Mouse (Mus musculus) neural tube, embryonic 12.5 days (tissue): ENCODE data around the gene Nacc1. TPM values are rescaled to one million over a fixed set of nuclear protein-coding genes. Genes with fewer than 3 reads are reported as not detected.
A peak's percentile ranks its signal among the peaks of the same experiment; 100 is the strongest.

ENCODE experiments used
- ATAC-seq: fragments of 200-750 bp; cut with Nextera tagmentation; 2 replicates; pipeline ENCODE4 v1.8.0; 2017; ENCODE audit warnings: low read depth, mild to moderate bottlenecking, moderate TSS enrichment, moderate library complexity; ENCODE audit not compliant: low FRiP score
- H3K27ac ChIP-seq: fragments of 300-500 bp; sonication (generic); 2 replicates; pipeline ENCODE4 v1.5.1; 2016
- H3K27me3 ChIP-seq: fragments of 300-500 bp; sonication (generic); replicated peaks from 2 replicates; pipeline ENCODE4 v1.6.1; 2016; ENCODE audit warnings: mild to moderate bottlenecking
- H3K36me3 ChIP-seq: fragments of 300-500 bp; sonication (generic); 2 replicates; pipeline ENCODE4 v1.6.1; 2016; ENCODE audit warnings: mild to moderate bottlenecking
- H3K4me1 ChIP-seq: fragments of 300-500 bp; sonication (generic); 2 replicates; pipeline ENCODE4 v1.6.1; 2016
- H3K4me2 ChIP-seq: fragments of 300-500 bp; sonication (generic); replicated peaks from 2 replicates; pipeline ENCODE4 v1.6.1; 2016; ENCODE audit warnings: mild to moderate bottlenecking
- H3K4me3 ChIP-seq: fragments of 300-500 bp; sonication (generic); 2 replicates; pipeline ENCODE4 v1.5.1; 2016
- H3K9ac ChIP-seq: fragments of 300-500 bp; sonication (generic); 2 replicates; pipeline ENCODE4 v1.6.1; 2016; ENCODE audit warnings: mild to moderate bottlenecking
- H3K9me3 ChIP-seq: fragments of 300-500 bp; sonication (generic); 2 replicates; pipeline ENCODE4 v1.6.1; 2016; ENCODE audit warnings: mild to moderate bottlenecking
- WGBS: fragments of 180-500 bp; shearing (Covaris S2); methylation state at CpG from one replicate; pipeline ENCODE4 v1.1.7; 2016; 5-methylcytosine and 5-hydroxymethylcytosine counted together
- polyA plus RNA-seq: library from polyadenylated mRNA; unstranded; fragments of >200 nt; fragmentation: Nextera tagmentation; extraction: Ambion mirVana; gene quantifications from 2 replicates; pipeline ENCODE4 v1.2.1, GENCODE M21; 2016

Gene Nacc1
- polyA plus RNA-seq, 1 experiment from 2014 or later, result 19.2 TPM

DNA sequence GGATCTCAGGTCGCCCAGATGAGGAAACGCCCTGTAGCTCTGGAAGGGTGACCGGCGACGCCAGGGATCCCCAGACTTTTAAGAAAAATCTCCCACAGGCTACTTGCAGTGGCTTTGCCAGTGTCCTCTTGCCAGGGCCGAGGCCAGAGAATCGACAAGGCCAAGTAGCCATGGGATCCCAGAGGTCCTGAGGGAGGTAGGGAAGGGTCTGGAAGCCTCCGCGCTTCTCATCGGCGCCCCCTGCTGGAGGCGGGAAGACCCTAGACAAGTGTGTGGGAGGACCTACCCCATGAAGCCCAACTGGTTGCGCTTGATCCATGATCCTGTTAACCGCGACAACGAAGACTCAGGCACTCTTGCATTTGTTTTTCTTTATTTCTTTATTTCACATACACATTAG, 16.7 kb upstream of the Nacc1 start:
- no peaks in the 10 kb centered on the region for H3K9me3 ChIP-seq
- H3K27me3 ChIP-seq, result peaks cover 75% of the 10 kb centered on the region
- no peak overlapping the region for H3K27ac ChIP-seq
- H3K9ac ChIP-seq, result no peak overlapping the region
- H3K4me1 ChIP-seq, result peaks cover 48% of the 10 kb centered on the region
- peaks cover 3% of the 10 kb centered on the region for H3K36me3 ChIP-seq
- H3K4me2 ChIP-seq, result peak overlapping the region; percentile 56
- peak overlapping the region; percentile 9; the same call in 1 of the 2 replicates for H3K4me3 ChIP-seq
- ATAC-seq, result peak; percentile 31; the same call in 1 of the 2 replicates
- under 1% methylated on average over 16 of the region's 16 CpGs for WGBS

DNA sequence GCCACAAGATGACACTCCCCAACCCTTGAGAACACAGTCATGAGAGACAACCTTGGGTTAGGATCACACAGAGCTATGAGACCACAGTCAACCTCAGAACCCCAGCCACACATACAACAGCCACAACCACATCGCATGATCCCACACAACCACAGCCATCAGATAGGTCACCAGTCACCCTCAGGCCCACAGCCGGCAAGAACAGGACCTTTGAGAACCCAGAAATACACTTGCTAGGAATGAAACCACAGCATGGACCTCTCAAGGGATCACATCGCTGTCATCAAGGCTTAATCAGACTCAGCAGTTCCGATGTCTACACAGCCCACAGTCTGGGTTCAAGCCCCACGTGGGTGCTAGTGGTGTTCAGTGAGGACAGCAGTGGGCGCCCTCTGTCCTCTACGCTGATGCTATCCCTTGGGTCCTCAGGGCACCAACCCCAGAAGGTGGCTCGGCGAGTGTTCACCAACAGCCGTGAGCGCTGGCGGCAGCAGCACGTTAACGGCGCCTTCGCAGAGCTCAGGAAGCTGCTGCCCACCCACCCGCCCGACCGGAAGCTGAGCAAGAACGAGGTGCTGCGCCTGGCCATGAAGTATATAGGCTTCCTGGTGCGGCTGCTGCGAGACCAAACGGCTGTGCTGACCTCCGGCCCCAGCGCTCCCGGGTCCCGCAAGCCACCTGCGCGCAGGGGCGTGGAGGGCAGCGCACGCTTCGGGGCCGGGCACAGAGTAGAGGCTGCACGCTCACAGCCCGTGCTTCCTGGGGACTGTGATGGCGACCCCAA, 16.0 kb upstream of the Nacc1 start:
- peaks cover 70% of the 10 kb centered on the region for H3K27me3 ChIP-seq
- no peak overlapping the region for H3K9ac ChIP-seq
- H3K9me3 ChIP-seq, result no peaks in the 10 kb centered on the region
- no peak overlapping the region for H3K27ac ChIP-seq
- no peak for ATAC-seq
- peak overlapping the region; percentile 9; the same call in 1 of the 2 replicates for H3K4me3 ChIP-seq
- H3K36me3 ChIP-seq, result peaks cover 10% of the 10 kb centered on the region
- 9% methylated on average over 38 of the region's 38 CpGs for WGBS
- peaks cover 41% of the 10 kb centered on the region for H3K4me1 ChIP-seq
- H3K4me2 ChIP-seq, result peak overlapping the region; percentile 56

DNA sequence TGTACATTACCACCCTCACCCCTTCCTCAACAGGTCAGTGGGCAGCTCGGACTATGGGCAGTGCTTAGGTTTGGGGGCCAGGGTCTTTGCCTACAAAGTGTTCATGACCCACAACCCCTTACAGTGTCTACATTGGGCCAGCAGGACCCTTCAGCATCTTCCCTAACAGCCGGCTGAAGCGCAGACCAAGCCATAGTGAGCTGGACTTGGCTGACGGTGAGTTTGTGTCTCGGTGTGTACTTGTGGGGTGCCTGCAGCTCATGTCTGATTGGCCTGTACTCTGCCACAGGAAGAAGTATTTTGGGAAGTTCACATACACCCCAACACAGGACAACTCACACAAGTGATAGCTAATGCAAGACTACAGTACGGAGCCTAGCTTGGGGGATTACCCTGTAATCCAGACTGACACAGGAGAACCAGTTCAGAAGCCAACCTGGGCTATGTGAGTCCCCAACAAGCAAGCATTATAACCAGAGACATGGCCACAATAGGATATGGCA, 15.4 kb upstream of the Nacc1 start:
- Histone ChIP-seq H3K9ac (no peak overlapping the region), H3K27ac (no peak overlapping the region), H3K36me3 (peaks cover 16% of the 10 kb centered on the region), H3K9me3 (no peaks in the 10 kb centered on the region), H3K4me3 (0 out of 2 replicates have a peak overlapping the region, but pooled peaks have one; percentile 9), H3K27me3 (peaks cover 66% of the 10 kb centered on the region), H3K4me1 (peaks cover 37% of the 10 kb centered on the region), H3K4me2 (peak overlapping the region; percentile 22)
- no peak for ATAC-seq
- 82% methylated on average over 6 of the region's 6 CpGs for WGBS

DNA sequence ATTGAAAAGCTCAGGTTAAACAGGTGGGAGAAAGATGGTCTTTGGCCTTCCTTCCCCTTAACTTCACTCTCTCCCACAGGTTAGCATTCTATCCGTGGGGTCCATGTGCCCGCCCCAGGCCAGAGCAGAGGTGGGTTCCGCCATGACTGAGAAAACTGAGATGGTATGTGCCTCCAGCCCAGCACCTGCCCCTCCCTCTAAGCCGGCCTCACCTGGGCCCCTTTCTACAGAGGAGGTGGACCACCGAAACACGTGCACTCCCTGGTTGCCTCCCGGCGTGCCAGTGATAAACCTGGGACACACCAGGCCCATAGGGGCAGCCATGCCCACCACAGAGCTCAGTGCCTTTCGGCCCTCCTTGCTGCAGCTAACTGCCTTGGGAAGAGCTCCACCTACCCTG, 14.9 kb upstream of the Nacc1 start:
- 84% methylated on average over 9 of the region's 9 CpGs for WGBS
- no peak overlapping the region for H3K27ac ChIP-seq
- ATAC-seq, result no peak
- H3K27me3 ChIP-seq, result peaks cover 61% of the 10 kb centered on the region
- no peaks in the 10 kb centered on the region for H3K9me3 ChIP-seq
- H3K36me3 ChIP-seq, result peaks cover 21% of the 10 kb centered on the region
- peaks cover 32% of the 10 kb centered on the region for H3K4me1 ChIP-seq
- H3K4me3 ChIP-seq, result 0 out of 2 replicates have a peak overlapping the region, but pooled peaks have one; percentile 9
- no peak overlapping the region for H3K9ac ChIP-seq
- H3K4me2 ChIP-seq, result peak overlapping the region; percentile 22

DNA sequence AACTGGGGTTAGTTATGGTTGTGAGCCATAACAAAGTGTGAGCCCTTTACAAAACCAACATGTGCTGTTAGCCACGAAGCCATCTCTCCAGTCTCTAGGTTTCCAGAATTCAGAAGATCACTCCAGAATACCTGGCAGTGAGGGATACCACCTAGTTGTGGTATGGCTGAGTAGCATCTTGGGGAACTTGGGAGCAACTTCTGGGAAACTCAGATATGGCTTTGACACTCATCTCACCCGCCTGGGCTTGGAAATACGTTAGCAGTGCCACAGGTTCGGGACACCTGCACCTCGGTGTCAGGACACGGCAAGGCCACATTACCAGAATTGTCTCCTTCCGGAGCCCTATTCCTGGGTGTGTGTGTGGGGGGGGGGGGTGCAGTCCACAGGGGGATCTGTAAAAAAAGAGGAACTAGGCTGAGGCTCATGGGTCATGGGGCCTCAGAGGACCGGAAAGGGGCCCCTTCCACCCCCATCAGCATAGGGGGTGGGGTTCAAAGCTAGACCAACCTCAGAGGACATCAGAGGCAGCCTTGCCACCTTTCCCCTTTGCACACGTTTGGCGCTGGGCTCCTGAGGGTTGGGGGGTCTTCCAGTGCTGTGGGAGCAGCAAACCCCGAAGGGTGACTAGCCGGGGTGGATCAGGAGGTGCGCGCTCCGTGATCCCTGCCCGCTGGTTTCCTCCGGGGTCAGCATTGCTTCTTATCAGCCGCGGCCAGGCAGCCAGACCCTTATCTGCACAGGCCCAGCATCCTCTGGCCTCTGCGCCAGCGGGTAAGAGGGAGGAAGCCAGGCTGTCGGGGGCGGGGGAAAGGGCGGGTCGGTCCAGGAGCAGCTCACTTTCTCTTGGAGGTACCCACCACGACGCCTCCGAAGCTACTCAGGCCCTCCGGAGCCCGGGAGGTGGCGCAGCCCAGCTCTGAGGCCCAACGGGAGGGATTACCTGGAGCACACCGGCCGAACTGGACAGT, 13.6 kb upstream of the Nacc1 start, which contains the start of gene Lyl1:
Gene Lyl1, plus strand, starts transcription at position 517 of the 971 bp plus-strand sequence.
- Histone ChIP-seq H3K36me3 (peaks cover 34% of the 10 kb centered on the region), H3K27ac (no peak within 1 kb of the TSS), H3K27me3 (peaks cover 50% of the 10 kb centered on the region), H3K4me1 (peaks cover 20% of the 10 kb centered on the region), H3K9me3 (no peaks in the 10 kb centered on the region), H3K4me3 (no peak within 1 kb of the TSS), H3K9ac (0 out of 2 replicates have a peak within 1 kb of the TSS, but pooled peaks have one; percentile 5), H3K4me2 (peak within 1 kb of the TSS; percentile 22)
- 11% methylated on average over 34 of the region's 34 CpGs for WGBS
- ATAC-seq, result no peak

DNA sequence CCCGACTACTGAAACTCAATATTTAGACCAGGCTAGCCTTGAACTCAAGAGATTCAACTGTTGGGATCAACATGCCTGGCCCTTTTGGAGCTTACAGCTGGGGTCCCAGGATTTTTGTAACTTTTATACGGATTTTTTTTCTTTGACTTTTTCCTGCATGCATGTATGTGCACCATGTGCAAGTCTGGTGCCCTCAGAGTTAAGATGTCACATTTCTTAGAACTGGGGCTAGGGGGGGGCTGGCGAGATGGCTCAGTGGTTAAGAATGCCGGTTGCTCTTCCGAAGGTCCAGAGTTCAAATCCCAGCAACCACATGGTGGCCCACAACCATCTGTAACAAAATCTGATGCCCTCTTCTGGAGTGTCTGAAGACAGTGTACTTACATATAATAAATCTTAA, 12.9 kb upstream of the Nacc1 start:
- Histone ChIP-seq H3K4me2 (no peak overlapping the region), H3K27ac (no peak overlapping the region), H3K4me3 (no peak overlapping the region), H3K27me3 (peaks cover 47% of the 10 kb centered on the region), H3K36me3 (peaks cover 40% of the 10 kb centered on the region), H3K4me1 (peaks cover 18% of the 10 kb centered on the region), H3K9ac (no peak overlapping the region), H3K9me3 (no peaks in the 10 kb centered on the region)
- WGBS, result 83% methylated on average over 5 of the region's 5 CpGs
- ATAC-seq, result no peak

DNA sequence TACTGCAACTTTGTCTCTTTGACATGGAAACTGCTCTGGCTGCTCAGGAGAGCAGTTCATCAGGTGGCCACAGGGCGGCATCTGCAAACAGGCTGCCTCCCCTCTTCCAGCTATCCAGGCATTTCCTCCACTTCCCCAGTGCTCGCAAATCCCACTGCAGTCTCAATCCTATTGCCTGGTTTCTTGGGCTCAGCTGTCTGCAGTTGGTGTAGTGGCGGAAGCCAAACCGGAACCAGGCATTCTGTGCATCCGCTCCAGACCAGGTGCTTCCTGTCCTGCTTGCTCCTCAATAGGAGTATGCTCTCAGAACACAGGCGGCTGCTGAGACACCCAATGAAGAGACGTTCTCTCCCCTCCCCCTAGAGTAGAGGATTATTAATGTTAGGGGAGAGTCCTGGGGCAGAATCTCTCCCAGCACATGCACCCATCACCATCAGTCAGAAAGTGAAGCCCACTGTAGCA, 12.2 kb upstream of the Nacc1 start:
- Histone ChIP-seq H3K36me3 (peaks cover 45% of the 10 kb centered on the region), H3K9ac (no peak overlapping the region), H3K4me1 (peaks cover 11% of the 10 kb centered on the region), H3K27ac (no peak overlapping the region), H3K4me3 (no peak overlapping the region), H3K9me3 (no peaks in the 10 kb centered on the region), H3K4me2 (0 out of 2 replicates have a peak overlapping the region, but pooled peaks have one; percentile 20), H3K27me3 (peaks cover 41% of the 10 kb centered on the region)
- no peak for ATAC-seq
- WGBS, result 64% methylated on average over 7 of the region's 7 CpGs

DNA sequence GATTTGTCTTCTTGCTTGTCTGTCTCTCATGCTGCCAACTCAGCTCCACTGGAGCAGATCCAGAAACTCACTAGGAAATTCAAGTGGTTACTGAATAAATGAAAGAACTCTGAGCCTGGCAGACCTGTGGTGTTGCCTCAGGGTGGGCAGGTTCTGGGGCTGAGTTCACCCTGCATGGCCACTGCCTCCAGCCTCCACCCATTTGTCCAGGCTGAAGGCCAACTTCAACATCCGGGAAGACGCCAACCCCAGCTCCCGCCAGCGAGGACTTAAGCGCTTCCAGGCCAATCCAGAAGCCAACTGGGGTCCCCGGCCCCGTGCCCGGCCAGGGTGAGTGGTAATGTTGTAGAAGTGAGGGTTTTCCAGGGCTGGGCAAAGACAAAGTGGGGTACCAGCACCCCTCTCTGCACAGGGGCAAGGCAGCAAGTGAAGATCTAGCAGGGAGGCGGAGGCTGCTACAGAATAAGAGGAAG, 11.3 kb upstream of the Nacc1 start:
- Histone ChIP-seq H3K27me3 (peaks cover 32% of the 10 kb centered on the region), H3K36me3 (peaks cover 49% of the 10 kb centered on the region), H3K9ac (no peak overlapping the region), H3K4me1 (peaks cover 4% of the 10 kb centered on the region), H3K27ac (no peak overlapping the region), H3K4me3 (no peak overlapping the region), H3K9me3 (no peaks in the 10 kb centered on the region), H3K4me2 (no peak overlapping the region)
- WGBS, result 95% methylated on average over 9 of the region's 9 CpGs
- no peak for ATAC-seq

DNA sequence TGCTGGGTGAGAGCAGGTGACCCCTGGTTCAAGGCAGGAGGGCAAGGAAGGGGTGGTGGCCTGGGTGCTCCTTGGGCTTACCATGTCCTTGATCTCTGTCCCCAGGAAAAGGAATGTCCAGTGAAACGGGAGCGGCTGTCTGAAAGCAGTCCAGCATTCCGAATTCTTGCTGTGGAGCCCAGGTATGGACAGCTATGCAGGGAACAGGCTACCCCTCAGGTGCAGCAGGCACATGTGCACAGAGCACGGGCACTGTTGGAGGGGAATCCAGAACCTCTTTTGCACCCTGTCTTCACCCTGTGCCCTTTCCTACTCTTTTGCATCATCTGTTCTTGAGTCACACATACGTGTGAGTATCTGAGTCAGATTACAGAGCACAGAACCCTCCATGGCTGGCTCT, 10.6 kb upstream of the Nacc1 start:
- no peak for ATAC-seq
- peaks cover 25% of the 10 kb centered on the region for H3K27me3 ChIP-seq

DNA sequence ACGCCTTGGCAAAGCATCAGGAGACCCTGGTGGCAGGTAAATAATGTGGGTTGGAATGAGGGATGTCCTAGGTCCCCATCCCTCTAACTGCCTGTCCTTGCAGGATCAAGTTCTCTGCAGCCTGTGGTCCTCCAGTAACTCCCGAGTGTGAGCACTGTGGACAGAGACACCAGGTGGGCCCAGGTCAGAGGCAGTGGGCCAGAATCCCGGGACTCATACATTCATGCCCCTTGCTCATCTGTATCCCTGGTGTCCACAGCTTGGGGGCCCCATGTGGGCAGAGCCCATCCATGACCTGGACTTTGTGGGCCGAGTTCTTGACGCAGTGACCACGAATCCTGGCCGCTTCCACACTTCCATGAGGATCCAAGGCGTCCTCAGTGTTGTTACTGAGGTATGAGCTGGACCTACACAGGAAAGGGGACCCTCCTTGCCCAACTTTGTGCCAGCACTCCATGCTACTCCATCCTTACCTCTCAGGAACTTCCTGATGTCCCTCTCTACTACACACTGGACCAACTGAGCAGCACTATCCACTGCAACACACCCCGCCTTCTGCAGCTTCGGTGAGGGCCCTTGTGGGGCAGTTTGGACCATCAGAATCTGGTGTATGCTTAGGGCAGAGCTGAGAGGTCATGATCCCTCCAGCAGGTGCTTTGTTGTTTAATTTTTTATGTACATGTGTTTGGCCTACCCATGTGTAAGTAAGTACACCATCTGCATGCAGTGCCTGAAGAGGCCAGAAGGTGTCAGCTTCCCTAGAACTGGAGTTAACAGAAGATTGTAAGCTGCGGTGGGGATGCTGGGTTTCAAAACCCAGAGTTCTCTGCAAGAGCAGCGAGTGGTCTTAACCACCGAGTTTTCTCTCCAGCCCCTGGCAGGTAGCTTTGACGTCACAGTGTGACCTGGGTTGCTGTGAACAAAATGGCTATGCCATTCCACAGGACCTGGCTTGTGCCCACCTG, 9.8 kb upstream of the Nacc1 start:
- no peak overlapping the region for H3K27ac ChIP-seq
- no peak overlapping the region for H3K4me2 ChIP-seq
- H3K4me3 ChIP-seq, result no peak overlapping the region
- peaks cover 63% of the 10 kb centered on the region for H3K36me3 ChIP-seq
- WGBS, result 89% methylated on average over 14 of the region's 14 CpGs
- H3K9ac ChIP-seq, result no peak overlapping the region
- H3K9me3 ChIP-seq, result no peaks in the 10 kb centered on the region
- ATAC-seq, result no peak
- peaks cover 17% of the 10 kb centered on the region for H3K27me3 ChIP-seq
- no peaks in the 10 kb centered on the region; the same call in 1 of the 2 replicates for H3K4me1 ChIP-seq

More for the DNA sequence above, 10.6 kb upstream of the Nacc1 start:
- no peak overlapping the region for H3K4me3 ChIP-seq
- 89% methylated on average over 5 of the region's 5 CpGs for WGBS
- no peak overlapping the region for H3K4me2 ChIP-seq
- H3K36me3 ChIP-seq, result peaks cover 55% of the 10 kb centered on the region
- H3K9ac ChIP-seq, result no peak overlapping the region
- H3K9me3 ChIP-seq, result no peaks in the 10 kb centered on the region
- no peaks in the 10 kb centered on the region; the same call in 1 of the 2 replicates for H3K4me1 ChIP-seq
- H3K27ac ChIP-seq, result no peak overlapping the region

DNA sequence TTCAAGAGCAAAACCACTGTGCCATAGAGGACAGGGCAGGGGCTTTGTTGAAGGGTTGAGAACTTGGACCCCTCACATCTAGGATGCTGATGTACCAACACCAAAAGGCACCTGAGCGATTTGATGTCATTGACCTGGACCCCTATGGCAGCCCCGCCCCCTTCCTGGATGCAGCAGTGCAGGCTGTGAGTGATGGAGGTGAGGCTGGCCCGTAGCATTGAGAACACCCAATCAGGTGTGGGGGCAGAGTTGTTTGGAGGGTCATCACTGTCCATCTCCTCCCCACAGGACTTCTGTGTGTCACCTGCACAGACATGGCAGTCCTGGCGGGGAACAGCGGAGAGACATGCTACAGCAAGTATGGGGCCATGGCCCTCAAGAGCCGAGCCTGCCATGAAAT, 7.5 kb upstream of the Nacc1 start:
- H3K36me3 ChIP-seq, result peaks cover 75% of the 10 kb centered on the region
- H3K9ac ChIP-seq, result no peak overlapping the region
- ATAC-seq, result no peak
- H3K9me3 ChIP-seq, result no peaks in the 10 kb centered on the region
- 87% methylated on average over 6 of the region's 6 CpGs for WGBS
- peaks cover 3% of the 10 kb centered on the region for H3K4me1 ChIP-seq
- no peak overlapping the region for H3K4me2 ChIP-seq
- no peaks in the 10 kb centered on the region for H3K27me3 ChIP-seq
- H3K4me3 ChIP-seq, result no peak overlapping the region
- no peak overlapping the region for H3K27ac ChIP-seq
